Mouse (Mus musculus) cerebellum, adult 18-20 months (tissue): Measurements from ENCODE around the gene Psma5.

Source experiments
- DNase-seq, 2 experiments: peaks; one replicate each; pipeline ENCODE4 v3.0.0; 2021

The Psma5 gene

DNA sequence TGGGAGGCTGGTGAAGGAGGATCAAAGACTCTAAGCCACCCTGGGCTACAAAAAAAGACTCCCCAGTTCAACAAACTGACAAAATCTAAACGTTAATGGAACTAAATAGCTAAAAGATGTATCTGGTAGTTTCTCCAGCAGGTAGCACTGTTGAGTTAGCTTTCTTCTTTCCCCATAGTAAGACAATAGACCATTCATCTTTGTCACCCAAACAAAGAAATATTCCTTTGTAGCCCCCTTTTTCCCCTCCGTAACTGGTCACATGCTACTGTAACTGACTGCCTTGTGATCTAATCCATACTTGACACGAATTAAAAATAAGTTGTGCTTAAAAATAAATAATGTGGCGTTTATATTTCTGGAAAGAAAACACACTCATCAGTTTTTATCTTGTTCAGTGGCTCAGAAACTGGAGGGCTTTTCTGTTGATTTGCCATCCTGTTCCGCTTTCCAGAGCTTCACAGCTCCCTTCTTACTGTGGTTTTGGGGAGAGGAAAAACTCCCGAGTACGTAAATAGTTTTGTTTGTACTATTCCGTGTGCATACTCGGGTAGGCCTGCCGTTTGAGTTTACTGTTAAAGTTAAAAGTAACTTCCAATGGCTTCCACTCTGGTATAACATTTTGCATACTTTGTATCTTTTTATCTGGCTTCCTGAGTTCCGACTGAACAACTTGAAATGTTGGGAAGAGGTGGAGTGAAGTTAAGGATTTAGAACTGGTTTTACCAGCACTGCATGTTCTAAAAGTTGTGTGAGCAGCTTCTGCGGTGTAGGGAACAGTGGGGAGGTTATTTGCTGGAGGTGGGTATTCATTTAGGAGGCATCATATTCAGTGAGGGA, 25.9 kb downstream of the Psma5 start:
- DNase-seq, result peak in 1 of 2 experiments; percentile 29

DNA sequence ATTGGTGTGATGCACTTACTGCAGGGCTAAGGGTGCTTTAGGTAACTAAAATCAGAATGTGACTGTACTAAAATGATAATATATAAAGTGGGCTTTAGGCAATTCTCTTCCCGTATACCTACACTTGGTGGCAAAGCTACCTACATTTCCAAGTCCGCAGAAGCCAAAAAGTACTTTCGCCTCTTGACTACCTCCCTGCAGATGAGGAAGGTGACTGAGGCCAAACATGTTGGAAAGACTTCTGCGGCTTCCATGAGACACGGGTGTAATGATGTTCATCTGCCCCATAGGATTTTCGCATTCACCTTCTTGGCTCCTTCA, 26.5 kb downstream of the Psma5 start:
- no peak for DNase-seq

DNA sequence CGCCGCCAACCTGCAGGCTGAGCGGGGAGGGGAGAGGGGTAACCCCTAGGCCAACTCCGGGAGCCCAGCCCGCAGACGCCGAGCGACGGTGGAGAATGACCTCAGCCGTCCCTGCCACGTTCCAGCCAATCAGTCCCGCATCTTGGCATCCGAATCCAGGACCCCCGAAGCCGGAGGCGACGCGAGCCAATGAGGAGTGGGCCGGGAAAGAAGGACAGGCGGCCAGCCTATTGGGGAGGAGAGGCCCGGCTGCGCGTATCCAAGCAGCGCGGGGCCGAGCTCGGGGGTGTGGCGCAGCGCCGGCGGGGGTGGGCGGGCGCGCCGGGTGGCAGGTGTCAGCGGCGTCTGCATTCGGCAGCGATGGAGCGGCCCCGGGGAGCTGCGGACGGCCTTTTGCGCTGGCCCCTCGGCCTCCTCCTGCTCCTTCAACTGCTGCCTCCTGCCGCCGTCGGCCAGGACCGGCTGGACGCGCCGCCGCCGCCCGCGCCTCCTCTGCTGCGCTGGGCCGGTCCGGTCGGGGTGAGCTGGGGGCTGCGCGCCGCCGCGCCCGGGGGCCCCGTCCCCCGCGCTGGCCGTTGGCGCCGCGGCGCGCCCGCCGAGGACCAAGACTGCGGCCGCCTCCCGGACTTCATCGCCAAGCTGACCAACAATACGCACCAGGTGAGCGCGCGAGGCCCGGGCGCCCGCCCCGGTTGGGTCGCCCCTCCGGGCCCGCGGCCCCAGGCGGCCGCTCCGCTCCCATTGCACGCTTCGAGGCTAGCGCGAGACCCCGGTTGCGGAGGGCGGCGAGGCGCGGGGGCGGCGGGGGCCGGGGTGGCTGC, 27.3 kb downstream of the Psma5 start, which contains the start of gene Sort1:
Sort1 (plus strand) TSS at position 302 of the 821 bp plus-strand sequence.
- peak; percentile 79 to 86 for DNase-seq

DNA sequence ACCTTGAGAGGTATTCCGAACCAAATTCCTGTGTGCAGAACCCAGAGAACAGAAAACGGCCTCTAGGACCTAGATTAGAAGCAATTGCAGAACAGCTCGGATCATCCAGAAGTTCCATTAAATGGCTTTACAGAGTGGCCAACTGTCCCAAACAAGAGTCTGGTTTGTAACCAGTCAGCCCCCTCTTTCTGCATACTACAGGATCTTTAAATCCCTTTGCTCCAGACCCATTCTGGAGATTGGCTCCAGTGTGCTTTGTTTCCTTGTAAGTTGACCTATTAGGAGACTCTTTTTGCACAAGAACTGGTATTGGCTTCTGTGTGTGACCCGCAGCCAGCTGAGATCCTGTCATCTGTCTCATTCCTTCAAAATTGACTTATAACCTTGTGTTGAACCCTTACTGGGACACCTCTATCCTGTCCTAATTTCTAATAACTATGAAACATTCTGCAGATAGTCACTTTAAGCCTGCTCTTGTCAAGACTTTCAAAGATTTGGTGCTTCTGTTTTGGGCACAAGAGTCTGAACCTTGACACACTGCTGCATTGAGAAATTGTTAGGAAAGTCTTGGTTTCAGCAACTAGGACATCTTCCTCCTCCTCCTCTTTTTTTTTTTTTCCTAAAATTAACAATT, 28.5 kb downstream of the Psma5 start:
- DNase-seq, result no peak

DNA sequence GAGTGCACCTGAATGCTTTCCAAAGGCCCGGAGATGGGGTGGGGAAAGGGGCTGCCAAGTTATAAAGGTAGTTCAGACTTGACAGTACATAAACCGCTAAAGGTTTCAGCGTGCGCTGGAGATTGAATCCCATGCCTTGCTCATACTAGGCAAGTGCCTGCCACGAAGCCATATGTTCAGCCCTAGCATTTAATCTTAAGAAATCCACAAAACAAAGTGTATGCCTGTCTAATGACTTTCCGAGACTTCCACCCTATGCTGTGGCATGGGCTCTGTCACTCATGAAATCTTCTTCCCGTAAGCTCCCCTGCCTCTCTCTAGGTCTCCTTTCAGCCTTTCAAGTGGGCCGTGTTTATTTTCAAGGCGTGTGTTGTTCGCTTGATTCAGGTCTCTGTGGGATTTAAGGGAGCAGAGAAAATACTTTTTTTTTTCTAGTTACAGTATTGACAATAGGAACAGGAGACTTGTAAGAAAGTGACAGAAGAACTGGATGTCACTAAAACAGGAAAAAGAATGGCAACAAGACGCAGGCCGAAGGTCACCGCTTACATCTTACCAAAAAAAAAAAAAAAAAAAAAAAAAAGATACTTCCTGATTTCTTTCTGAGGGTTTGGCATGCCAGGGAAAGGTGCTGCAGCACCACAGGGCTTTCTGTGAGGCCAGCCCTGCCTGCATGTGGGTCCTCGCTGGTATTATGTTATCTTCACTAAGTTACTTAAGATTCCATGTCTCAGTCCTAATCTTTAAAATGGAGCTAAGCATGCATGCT, 30.1 kb downstream of the Psma5 start:
- DNase-seq, result no peak

DNA sequence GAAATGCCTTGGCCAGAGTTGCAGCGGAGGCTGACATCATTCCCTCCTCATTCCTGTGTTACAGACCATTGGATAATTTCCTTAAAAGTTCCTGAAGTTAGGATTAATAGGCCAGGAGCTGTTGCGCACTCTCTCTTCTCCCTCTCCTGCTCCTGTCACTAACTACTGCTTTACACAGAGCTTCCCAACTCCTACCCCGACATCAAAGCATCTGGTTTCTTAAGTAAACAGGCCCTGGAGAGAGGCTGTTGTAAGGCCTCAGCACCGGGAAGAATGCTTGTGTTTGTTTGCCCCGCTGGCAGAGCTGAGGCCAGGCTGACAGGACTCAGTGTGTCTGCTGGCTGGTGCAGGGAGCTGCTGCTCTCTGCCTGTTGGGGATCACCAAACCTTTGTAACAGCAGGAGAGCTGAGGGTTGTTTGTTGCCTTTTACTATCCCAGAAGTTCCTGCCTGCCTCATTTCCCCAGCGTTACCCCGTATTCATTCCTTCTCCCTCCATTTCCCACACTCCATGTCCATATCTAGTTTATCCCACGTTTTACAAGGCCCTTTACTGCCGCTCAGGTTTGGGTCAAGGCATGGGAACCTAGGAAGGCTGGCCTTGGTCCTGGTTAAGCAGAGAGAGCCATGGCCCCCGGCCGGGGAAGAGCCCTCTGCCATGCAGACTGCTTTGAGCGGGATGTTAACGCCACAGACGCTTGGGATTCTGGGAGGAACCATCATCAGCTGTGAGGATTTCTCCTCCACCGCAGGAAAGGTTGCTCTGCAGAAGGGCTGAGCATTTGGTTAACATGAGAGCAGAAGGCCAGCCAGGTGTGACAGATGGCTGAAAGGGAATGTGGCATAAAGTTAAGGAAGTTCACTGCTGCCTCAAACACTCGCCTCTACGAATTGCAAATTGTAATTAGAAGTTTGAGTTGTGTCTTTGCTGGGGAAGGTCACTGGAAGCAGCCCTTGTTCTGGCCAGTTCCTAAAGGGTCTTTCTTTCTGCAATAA, 31.4 kb downstream of the Psma5 start:
- peak in 1 of 2 experiments; percentile 32 for DNase-seq

DNA sequence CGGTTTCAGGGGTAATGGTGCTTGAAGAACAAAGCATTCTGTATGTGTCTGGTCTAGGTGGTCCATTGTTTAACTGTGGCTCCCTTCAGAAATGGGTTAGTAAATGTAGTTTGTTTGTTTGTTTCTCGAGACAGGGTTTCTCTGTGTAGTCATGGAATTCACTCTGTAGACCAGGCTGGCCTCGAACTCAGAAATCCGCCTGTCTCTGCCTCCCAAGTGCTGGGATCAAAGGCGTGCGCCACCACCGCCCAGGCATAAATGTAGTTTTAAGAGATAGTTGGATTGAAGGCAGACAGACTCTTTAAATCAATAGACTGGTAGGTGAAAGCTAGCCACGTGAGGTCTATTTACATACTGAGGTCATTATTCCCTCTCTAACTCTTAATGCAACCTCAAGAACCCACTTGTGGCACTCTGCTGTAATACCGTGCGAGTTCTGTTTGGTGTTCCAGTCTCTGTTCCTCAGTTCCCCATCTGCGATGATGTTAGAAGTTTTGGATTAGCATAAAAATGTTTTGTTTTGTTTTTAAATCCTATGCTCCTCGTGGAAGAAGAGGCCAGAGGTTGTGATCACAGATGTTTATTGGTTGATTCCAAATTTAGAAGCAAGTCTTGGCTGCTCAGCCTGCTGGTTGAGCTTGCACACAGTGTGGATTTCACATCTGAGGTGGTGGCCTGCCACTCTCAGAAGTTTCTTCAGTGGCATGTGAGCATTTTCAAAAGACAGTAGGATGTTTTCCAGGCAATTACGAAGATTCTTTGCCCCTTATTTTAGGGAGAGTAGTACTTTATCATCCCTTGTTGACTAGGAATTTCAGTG, 32.8 kb downstream of the Psma5 start:
- no peak for DNase-seq

DNA sequence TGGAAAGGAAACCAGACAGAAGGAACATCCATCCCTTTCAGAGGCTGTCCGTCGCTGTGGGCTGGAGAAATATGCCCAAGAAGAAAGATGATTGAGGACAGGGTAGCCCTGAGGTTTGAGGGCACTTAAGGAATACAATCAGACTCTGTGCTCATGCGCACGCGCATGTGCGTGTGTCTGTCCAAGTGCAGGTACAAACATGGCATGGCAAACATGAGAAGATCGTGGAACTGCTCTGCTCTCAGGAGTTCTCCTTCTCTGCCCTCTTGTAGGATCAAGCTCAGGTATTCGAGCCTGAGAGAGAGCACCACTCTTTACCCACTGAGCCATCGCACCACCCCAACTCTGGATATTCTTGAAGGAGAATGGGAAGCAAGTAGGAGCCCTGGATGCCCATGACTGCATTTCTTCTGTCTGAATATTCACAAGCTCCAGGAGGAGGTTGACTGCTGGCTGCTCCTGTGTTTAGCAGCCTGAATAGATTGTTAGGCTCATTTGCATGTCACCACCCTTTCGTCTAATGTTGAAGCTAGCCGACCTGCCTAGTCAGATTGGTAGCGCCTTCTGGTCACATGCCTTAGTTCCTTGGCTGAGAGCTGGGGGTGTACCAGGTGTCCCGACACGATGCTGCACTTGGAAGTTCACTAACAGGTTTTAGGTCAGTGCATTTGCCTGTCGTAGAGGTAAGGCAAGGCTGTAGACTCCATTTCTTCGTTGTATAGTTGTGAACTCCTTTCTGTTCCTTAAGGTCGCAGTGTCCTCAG, 34.5 kb downstream of the Psma5 start:
- DNase-seq, result no peak

DNA sequence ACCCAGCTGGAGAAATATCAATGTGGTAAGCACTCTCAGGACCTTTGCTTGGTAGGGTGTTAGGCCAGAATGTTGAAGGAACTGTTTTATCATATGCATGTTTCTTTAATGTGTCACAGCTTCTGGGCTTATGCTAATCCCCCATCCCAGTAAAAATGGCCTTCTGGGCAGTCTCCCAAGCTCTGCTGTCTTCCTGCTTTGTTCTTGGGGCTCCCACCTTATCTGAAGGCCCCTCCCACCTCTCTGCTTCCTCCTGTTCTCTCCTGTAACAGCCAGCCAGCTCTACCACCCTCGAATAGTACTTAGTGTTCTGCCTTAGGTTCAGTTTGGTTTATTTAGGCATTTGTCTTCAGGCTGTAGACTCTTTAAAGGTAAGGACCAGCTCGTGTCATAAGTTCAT, 37.7 kb downstream of the Psma5 start:
- no peak for DNase-seq

DNA sequence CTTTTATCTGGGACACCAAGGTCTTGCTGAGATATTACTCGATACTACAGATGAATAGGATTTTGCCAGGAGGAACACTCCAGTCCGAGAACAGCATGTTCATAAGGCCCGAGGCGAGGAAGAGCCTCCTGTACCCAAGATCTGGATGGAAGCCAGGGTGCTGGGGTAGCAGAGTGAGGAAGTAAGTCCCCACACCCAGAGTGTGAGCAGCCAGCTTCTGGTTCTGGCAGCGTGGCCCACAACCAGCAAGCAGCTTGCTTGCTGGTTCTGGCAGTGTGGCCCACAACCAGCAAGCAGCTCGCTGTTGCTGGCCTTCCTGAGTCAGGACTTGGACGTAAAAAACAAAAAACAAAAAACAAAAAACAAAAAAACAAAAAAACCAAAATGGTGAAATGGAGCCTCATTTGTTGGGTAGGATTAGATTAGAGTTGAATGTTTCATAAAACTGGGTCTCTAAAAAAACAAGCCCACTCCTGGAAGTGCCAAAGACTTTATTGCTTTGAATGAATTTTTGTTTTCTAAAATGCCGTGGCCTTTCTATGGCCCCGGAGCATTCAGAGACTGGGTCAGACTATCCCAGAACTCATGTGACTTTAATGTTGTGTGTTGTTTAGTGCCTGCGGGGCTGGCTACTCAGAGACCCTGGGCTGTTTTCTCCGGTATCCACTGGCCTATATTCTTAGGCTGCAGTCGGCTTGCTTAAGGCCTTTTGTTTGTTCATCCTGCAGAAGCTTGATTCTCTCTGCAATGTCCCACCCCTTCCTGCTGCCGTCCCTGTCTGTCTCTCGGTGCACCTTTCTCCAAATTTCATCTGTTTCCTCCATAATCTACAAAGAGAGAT, 38.9 kb downstream of the Psma5 start:
- peak; percentile 69 for DNase-seq

DNA sequence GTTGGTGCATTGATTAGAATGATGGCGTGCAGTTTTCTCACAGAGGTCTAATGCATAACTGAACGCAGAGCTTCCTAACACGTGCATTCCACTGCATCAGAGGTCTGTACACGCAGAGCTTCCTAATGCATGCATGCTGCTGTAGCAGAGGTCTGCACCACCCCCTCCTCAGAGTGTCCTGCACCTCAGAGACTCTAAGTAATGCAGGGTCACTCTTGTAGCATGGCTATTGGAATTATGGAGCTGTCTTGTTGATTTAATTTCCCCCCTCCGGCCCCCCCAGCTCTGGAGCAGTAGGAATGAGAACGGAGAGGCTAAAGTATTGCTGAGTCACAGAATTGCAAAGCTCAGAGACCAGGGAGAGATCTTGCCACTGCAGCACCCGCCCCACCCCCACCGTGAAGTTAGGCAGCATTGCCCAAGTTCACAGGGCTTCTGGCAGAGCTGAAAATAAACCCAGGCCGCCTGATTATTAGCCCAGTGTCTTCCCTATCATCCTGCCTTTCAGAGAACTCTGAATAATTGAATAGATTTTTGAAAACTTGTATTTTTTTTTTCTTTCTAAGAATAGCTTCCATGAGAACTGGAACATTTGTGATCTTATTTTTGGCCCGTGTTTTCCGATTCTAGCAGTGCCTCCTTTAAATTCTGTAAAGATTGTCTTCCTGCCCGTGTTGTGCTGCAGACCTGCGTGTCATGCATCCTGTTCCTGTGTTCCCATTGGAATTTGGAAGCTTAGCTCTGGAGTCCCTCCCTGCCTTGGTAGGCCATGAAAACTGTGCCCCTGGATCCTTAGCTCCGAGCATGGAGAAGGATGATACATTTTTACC, 39.7 kb downstream of the Psma5 start:
- peak; percentile 41 to 44 for DNase-seq

DNA sequence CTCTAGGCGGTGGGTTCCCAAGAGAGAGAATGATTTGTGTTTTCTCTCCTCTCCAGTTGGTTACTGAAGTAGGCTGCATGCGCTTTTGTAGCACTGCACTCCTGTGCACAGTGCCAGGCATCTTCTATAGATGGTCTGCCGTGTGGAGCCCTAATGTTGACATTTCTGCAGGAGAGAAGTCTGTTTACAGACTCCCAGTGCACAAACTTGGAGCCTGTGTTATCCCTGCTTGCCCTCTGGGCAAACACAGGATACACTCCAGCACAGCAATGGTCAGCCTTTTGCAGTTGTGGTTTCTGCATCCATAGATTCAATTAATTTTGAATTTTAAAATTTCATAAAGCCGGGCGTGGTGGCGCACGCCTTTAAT, 40.3 kb downstream of the Psma5 start:
- no peak for DNase-seq

DNA sequence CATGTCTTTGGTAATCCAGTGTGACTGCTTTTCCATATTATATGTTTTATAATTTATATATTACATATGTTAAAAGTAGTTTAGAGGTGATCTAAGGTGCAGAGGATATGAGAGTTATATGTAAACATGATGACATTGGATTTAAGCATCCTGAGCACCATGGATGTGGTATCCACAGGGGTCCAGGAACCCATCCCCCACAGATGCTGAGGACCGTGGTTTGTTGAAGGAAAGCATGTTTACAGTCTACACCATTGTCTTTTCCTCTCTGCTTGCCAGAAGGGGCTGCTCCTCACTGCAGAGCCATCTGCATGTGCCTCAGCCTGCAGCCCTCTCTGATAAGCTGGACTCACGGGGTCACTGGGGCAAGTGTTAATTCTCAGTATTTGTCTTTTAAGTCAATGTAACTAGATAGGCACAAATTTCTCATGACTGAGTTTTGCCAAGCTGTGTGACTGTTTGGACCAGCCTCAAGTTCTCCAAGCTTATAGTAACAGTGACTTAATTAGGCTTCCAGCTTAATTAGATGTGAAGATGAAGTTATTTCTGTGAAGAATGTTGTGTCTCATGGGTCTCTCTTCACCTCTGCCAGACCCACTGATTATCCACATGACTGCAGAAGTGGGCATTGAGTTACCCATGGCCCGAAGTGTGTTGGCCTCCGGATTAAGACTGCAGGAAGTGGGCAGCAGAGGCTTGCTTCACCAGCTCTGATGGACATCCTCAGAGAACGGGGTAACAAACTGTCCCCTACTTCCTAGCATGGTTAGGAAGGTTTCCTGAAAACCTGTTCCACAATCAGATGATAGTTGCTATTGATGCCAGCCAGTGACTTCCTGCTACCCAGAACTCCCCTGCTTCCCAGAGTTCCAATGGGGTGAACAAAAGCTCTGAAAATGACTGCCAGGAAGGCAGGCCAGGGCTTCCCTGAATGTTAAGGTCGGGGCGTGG, 41.2 kb downstream of the Psma5 start:
- DNase-seq, result no peak

DNA sequence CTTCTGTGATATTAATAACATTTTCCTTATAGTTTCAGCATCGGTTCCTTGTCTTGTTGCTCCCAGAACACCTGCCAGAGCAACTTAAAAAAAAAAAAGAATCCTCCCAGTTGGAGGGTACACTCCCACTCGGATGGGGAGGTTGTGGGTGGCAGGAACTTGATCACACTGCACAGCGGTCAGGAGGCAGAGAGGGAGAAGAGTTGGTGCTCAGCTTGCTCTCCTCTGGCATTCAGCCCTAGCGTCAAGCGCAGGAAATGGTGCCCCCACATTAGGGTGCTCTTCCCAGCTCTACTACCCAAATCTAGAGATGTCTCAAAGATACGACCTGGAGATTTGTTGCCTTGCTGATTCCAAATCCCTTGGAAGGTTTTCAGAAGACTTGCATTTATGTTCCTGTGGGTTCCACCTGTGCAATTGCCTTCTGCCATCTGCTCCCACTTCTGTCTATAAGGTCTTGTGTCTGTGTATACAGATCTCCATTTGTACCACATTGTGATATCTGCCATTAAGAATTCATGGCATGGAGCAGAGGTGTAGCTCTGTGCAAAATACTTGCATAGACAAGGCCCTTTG, 43.8 kb downstream of the Psma5 start:
- peak; percentile 42 to 47 for DNase-seq

DNA sequence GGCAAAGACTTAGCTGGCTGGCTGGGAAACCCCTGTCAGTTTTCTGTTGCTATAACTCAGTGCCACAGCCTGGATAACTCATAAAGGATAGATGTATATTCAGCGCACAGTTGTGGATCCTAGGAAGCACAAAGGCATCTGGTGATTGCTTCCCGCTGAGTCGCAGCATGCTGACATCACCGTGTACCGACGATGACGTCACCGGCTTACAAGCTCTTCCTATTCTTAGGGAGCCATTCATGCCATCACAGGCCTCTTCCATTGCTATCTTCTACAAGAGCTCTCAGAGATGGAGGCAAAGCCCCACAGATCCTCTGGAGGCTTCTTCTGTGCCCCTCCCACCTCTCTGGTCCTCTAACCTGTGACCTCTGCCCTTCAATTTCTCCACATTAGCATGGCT, 47.0 kb downstream of the Psma5 start:
- DNase-seq, result no peak

DNA sequence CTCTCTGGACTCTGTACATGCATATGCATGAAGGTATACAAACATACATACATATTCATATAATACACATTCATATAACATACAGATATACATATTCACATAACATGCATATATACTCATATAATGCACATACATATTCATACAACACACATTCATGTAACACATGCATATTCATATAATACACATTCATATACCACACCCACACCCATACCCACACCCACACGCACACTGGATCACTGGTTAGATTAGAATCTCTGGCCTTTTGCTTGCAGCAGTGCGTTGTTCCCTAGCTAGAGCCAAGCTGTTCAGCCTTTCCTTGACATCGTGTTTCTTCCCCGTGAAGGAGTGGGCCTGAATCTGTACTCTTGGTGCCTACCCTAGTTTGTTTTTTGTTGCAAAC, 48.0 kb downstream of the Psma5 start:
- no peak for DNase-seq
